Mouse (Mus musculus): ENCODE measurements around the gene Rita1.

Rita1 gene

DNA sequence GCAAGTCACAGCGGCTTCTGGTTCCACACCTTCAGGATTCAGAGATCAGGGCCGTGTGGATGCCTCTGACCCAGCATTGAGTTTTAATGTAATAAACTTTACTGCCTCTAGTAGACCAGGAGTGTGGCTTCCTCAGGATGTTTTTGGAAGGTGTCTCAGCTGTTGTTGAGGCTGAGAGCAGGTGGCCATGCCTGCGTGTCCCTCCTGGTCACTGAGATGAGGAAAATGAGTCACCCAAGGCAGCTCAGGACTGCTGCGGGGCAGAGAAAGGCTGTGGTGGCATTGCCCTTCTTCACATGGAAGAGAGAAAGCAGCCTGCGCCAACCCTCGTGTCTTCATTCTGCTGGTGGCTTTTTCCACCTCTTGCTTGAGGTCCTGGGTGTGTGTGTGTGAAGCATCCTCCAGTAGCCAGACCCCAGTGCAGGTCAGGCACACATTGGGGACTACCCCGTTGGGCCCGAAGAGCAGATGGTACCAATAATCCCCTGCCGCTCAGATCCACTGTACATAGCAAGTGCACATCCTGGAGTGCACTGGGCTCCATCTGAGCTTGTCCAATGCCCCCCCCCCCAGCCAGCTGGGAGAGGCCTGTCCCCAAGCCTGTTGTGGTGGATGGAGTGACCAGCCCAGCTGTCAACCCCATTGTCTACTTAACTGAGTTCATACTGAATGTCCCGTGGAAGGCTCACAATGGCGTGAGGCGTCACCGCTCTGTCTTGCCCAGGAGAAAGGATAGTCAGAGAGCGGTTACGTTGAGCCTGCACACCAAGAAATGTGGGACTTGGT lies 15.3 kb upstream of the Rita1 start:
- DNase-seq (ENCODE audit: low spot score), result no peak

DNA sequence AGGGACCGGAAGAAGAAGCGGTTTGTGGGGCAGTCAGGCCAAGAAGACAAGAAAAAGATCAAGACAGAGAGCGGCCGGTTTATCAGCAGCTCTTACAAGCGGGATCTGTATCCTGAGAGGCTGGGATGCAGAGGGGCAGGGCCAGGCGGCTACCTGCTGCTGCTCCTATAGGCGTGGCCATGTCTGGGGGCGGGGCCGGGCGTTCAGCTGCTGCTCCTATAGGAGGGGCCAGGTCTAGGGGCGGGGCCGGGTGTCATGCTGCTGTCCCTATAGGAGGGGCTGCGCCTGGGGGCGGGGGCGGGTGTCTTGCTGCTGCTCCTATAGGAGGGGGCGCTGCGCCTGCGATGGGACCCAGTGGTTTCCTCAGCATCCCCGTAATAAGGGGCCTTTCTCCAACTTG lies 14.0 kb upstream of the Rita1 start:
- peak; percentile 31 for DNase-seq (ENCODE audit: low spot score)

DNA sequence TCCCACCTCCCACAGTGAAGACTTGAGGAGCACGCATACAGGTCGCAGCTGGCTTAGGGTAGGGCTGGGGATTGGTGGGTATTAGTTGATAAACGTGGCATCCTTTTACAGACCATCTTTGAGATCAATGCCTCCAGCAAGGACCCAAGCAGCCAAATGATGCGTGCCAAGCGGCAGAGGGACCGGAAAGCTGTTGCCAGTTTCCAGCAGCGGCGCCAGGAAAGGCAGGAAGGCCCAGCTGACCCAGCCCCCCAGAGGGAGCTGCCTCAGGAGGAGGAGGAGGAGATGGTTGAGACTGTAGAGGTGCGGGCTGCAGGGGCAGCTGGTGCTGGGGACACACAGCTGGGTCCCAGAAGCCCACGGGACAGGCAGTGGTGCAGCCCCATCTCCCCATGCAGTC lies 12.0 kb upstream of the Rita1 start:
- DNase-seq (ENCODE audit: low spot score), result no peak

DNA sequence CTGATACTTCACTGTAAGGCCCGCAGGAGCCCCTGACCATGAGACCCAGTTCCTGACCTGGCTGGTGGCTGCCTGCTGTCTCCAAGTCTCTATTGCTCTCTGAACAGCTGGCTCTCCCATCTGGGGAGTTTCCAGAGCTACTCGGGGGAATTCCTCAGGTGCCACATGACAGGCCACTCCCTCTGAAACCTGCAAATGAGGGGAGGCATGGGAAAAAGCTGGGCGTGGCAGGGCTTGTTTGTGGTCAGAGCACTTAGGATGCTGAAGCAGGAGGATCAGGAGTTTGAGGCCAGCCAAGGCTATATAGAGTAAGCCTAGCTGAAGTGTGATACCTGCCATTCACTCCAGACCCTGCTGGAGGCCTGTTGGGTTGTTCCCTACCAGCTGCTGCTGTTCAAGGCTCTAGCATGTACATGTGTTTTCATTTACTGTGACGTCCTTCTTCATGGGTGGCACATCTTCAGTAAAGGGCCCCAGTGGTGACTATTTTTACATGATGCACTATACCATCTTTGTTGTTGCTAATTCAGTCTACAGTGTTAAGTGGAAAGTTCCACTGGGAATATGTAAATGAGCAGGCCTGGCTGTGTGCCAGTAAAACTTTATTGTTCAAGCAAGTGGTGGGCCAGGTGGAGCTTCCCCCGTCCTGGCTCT lies 9.9 kb upstream of the Rita1 start:
- DNase-seq (ENCODE audit: low spot score), result no peak

DNA sequence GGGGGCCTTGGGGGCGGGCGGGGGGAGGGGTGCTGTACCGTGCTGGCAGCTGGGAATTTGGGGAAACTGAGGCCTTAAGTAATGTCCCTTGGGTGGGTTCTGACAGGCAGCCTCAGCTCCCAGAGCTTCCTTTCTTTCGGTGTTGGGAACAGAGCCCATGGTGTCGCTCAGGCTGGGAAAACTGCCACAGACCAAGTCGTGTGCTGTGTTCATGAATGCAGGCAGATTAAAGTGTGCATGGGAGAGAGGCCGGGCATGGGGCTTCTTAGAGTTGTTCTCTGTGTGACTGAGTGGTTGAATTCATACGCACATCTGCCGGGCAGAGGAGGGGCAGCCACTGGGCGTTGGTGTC lies 9.4 kb upstream of the Rita1 start:
- no peak for DNase-seq (ENCODE audit: low spot score)

DNA sequence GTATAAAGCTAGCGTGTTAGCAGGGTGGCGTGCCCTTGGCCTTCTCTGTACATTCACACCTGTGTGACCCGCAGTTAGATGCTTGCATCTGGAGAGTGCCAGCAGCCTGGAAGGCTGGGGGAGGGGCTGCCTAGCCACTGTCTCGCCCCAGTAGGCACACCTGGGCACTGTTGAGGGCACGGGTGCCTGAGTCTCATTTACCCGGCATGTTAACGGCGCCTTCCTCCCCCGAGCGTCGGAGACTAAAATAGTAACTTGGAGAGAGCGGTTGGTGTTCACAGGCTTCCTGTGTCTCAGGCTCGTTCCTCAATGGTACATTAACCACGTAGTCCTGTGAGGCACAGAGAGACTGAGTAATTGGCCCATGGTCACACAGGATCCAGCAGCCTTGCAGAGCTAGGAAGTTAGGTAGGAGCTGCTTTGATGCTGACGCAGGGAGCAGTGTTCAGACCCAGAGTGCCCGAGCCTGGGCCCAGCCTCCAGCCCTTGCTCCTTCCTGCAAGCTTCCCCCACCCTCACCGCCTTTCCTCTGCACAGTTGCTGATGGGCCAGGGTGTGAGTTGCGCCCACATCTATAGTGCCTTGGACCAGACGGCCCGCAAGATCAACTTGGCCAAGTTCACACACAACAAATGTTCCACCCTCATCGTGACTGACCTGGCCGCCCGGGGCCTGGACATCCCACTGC lies 8.8 kb upstream of the Rita1 start:
- DNase-seq (ENCODE audit: low spot score), result no peak

DNA sequence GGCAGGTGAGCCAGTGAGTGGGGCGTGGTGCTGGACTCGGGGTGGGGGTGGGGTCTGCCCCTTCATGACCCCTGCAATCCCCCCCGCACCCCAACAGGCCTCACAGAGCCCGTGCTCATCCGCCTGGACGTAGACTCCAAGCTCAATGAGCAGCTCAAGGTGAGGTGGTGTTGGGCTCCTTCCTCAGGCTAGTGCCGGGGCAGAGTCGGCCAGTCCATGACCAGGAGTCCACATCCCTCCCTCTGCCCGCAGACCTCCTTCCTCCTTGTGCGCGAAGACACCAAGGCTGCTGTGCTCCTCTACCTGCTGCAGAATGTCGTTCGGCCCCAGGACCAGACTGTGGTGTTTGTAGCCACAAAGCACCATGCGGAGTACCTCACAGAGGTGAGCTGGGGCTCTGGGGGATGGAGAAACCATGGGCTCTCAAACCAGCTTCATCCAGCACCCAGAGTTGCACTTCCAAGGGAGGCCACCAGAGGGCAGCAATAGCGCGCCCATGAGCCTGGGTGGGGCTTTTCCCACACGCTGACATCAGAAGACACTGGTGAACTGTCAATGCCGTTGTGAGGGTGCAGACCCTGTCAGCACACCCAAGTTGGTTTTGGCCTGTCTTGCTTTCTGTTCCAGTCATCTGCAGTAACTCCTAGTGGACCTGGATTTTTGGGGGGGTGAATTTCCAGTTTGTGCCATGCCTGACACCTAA lies 8.1 kb upstream of the Rita1 start:
- peak; percentile 78 for DNase-seq (ENCODE audit: low spot score)

DNA sequence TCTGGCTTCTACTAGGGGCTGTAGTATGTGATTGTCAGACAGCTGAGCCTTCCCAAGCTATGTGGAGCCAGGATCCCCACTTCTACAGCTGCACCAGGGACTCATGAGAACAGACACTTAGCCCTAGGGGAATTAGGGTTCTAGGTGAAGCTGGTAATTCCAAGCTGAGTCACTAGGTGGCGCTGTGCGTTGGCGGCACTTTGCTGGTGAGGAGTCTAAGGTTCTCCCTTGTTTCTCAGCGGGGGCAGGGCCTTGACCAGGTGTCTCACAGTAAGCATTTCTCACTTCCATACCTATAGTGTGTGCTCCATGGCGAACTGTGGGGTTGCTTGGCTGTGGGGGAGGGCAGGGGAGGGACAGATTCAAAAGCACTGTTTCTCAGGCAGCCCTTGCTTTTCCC lies 6.8 kb upstream of the Rita1 start:
- peak; percentile 68 for DNase-seq (ENCODE audit: low spot score)

DNA sequence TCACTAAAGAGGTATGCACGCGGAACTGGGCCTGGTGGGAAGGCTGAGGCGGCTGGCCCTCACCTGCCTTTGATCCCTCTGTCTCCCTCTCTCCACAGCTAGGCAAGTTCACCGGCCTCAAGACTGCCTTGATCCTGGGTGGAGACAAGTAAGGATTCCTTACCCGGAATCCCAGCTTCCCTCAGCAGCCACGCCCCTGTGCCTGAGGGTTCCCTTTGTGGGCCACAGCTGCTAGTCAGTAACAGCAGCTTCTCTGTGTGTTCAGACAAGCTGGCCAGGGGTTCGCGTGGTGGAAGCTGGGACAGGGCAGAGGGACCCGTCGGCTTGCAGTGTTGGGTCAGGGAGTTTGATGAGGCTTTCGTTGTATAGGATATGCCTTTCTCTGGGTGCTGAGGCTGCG lies 6.4 kb upstream of the Rita1 start:
- no peak for DNase-seq (ENCODE audit: low spot score)

DNA sequence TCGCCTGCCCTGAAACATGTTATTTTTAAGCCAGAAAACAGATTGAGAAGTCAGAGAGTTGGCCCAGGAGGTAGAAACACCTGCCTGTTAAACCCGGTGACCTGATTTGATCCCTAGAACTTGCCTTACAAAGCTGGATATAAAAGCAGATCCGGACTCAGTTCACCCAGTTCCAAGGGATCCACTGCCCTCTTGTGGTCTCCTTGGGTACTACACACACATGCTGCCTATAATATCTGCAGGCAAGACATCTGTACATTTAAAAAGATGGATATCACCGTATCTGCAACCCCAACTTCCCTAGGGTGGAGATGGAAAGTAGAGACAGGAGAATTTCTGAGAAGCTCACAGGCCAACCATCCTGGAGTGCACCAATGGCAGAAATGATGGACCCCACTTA lies 3.5 kb upstream of the Rita1 start:
- DNase-seq (ENCODE audit: low spot score), result no peak

DNA sequence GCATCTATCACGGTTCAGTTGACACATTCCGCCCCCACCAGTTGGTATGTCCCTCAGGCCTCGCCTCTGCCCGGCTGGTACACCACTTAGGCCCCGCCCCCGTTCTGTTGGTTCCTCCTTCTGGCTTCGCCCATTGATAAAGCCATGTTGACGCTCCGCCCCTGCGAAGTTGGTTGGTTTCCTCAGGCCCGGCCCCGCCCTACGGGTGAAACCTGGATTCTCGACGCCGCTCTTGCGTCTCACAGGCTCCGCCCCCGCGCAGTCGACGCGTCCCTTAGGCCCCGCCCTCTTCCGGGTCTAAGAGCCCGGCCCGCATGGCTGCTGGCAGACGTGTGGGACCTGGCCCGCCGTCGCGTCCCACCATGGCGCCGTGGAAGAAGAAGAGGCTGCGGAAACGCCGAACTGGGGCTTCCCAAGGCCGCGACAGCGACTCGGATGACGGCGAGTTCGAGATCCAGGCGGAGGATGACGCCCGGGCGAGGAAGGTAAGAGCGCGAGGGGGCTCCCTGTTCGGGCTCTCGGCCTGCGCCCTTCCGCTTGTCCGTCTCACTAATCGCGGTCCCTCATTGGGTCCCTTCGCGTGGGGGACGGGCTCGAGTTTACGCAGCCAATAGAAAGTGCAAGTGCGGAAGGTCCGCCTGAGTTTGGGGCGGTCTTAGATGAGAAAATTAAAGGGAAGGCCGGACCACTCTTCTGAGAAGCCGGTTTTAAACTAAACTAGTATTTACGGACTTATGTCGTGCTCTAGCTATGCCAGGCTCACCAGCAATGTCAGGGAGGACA lies 624 bp upstream of the Rita1 start:
- DNase-seq (ENCODE audit: low spot score), result peak; percentile 100

DNA sequence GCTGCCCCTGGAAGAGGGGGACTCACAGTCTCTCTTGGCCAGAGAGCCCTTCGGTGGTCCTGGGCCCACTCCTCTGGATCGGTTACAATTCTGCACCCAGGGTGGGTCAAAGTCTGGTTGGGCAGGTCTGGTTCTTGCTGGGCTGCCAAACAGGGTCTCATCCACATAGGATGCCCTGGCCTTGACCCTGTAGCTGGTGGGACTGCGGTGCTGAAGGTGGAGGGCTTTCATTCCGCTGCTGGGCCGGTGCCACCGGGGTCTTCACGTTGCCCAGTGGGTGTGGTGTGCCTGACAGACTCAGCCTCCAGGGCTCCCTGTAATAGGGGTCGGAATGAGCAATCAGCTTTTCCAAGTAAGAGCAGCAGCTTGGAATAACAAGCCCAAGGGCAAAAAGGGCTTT lies 973 bp downstream of the Rita1 start:
- DNase-seq (ENCODE audit: low spot score), result no peak

DNA sequence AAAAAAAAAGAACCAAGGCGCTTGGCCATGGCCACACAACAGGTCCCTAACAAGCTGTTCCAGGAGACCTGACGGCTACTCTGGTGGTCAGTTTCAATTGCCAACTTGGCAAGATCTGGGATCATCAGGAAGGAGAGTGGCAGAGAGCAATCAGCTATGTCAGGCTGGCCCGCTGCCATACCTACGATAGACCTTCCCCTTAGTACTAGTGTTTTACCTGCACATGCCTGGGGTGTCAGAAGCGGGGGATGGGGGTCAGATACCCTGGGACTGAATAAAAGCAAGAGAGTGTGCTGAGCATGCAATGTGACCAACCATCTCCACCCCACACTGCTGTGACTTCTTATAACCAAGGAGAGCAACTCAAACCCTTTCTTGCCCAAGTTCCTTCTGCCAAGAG lies 1.5 kb downstream of the Rita1 start:
- no peak for DNase-seq (ENCODE audit: low spot score)

DNA sequence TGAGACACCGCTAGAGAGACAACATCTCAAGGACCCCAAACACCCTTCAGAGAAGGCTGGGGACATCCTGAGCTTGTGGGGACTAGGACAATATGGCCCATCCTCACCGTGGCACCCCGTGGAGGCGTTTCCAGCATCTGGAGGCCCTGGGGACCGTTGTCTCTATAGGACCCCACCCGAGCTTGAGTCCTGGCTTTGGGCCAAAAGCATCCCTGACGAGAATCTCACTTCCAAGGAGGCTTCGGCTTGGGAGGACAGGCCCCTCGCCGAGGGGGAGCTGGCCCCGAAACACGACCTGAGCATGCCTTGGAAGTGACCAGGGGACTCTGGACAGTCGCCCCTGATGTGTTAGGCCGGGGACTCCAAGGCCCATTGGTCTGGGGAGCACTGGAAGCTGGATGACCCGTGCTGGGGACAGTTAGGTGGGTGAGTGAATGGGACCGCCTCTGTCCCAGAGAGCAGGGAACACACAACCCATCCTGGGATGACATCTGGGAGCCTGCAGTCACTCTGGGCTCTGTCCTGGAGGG lies 3.1 kb downstream of the Rita1 start:
- no peak for DNase-seq (ENCODE audit: low spot score)

DNA sequence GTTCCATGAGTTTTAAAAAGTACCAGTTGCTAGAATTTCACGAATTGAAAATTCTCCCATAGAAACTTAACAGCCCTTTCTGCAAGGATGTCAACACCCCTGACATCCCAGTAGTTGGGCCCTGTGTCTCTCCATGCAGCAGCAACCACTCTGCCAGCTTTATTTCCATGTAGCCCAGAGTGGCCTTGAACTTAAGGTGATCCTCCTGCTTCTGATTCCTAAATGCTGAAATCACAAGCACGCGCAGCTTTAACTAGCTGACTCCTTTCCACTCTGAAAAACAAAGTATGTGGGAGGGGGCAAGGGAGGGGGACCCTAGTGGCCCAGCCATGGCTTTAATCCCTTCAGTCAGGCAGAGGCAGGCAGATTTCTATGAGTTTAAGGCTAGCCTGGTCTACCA lies 5.1 kb downstream of the Rita1 start:
- DNase-seq (ENCODE audit: low spot score), result no peak

DNA sequence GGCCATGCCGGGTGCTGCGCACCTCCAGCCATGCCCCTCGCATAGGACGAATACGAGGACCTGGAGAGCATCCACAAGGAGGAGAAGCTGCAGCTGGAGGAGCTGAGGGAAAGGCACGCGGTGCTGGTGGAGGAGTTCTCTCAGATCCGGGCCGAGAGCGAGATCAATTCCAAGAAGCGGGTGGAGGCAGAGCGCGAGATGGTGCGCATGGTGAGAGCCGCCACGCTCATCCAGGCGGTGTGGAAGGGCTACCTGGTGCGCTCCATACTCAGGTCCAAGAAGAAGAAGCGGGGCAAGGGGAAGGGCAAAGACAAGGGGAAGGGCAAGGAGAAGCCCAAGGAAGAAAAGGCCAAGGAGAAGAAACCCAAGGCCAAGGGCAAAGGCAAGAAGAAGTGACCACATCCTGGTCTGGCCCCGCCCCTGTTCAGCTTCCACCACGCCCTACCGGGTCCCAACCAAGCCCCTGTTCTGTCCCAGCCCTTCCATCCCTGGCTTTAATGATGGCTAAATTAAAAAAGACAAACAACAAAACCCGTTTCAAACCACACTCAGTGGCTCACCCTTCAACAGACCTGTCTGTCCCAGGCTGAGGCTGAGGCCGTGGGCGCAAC lies 5.7 kb downstream of the Rita1 start:
- DNase-seq (ENCODE audit: low spot score), result no peak

DNA sequence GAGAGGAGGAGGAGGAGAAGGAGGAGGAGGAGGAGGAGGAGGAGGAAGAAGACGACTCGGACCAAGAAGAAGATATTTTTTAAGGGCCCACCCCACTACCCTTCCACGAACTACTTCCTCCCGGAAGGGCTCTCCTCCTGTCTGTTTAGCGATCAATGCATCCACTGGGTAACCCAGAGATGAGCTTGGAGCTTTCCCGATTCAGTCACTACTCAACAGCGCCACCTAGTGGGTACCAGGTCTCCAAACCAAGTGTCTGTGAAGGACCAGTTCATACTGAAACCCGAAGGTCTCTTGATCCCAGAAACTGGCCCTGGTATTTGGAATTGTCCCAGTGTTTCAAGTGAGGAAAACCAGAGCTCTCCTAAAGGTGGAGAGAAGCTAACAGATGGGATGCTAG lies 6.7 kb downstream of the Rita1 start:
- peak; percentile 95 for DNase-seq (ENCODE audit: low spot score)

DNA sequence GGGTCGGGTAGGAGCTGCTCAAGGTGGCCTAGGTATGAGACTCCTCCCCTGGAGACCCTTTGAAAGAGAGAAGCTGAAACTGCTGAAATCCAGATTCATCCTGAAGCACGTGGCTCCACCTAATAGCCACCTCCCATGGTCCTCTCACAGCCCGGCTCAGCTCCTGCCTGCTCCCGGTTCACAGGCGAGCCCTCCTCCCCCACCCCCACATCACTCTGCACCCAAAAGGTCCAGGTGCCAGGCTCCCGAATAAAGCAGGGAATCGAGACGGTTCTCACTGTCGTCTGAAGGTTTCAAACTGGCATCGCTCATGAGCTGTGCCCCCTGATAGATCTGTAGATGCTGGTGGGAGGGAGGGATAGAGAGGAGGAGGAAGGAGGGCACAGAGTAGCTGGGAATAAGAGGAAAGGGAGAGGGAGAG lies 7.1 kb downstream of the Rita1 start:
- DNase-seq (ENCODE audit: low spot score), result no peak

DNA sequence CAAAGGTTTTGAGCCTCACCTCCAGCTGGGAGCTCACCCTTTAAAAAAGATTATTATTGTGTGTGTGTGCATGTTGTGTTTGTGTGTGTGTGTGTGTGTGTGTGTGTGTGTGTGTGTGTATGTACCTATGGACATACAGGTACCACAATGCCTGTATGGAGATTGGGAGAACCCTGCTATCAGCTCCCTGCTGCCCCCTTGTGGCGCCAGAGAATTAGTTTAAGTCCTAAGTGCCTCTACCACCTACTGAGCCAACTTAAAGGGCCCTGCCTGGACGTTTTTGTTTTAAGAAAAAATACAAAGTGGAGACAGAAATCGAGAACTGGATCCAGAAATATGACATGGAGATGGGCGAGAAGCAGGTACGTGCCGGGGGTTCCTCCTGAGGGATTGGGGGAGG lies 7.5 kb downstream of the Rita1 start:
- peak; percentile 89 for DNase-seq (ENCODE audit: low spot score)

DNA sequence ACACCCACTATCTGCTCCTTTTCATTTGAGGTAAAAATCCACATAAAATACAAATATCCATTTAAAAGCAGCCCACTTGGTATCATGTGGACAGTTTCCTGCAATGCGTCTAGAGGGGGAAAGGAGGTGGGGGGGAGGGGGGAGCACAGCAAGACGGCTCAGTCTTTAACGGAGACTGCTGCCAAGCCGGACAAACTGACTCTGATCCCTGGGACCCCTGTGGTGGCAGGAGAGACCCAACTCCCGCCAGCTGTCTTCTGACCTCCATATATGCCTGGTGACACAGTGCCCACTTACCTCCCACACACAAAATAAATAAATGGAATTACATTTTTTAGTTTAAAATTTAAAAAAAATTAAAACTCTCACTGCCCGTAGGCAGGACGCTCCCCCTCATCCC lies 8.9 kb downstream of the Rita1 start:
- DNase-seq (ENCODE audit: low spot score), result no peak

DNA sequence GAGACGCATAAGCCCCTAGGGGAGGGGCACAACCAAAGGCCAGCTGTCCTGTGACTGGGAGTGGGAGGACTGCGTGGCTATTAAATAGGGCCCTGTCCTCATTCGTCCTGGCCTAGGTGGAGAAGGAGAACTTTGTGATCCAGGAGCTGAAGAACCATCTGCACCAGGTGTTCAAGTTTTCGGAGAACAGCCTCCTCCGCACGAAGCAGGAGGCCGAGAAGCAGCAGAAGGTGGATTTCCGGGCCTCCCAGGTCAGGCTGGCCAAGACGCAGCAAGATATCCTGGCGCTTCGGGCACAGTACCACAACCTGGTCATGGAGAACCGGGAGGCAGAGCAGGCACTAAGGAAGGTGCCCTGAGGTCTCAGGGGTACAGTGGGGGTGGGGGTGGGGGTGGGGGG lies 10.2 kb downstream of the Rita1 start:
- DNase-seq (ENCODE audit: low spot score), result no peak

Data from c-Kit-positive CD71-positive TER-119-positive erythroid progenitor cells, embryonic 14.5 days (primary cell).